17 mouse cellular contexts compared by ENCODE assay signal in the genomic region with DNA sequence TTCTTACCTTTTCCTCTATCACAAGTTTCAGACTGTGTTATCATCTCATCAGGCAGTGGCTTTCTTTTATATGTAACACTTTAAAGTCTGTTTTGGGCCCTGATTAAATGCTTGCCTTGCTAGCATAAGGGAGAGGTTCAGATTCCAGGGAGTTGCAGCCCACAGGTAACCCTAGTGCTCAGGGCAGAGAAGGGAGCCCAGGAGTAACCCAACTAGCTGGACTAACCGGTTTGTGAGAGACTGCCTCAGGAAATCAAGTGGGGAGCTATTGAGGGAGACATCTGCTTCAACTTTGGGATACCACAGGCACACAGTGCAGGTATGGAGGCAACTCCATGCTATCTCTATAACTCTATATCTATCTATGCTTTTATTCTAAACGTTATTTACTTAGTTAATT.
DNase-seq lines count a peak whose midpoint lies in the region; ATAC-seq lines count a peak whose summit lies in the region.
"Had no signal": no experiment of that assay in that cellular context is flagged by ENCODE, and none has a peak within 500 bp of the region (broad histone marks: within the 10 kb centered on the region; RNA-seq: fewer than 3 reads in every experiment).

No protein-coding gene starts in this region.

- H3K4me2 ChIP-seq in kidney, embryonic 15.5 days, result no peak overlapping the region
- H3K4me2 ChIP-seq in embryonic facial prominence, embryonic 14.5 days (ENCODE audit: low read depth, low read length), result no peak overlapping the region
- H3K4me2 ChIP-seq: forebrain, embryonic 12.5 days; heart, embryonic 13.5 days; hindbrain, embryonic 13.5 days; liver, embryonic 13.5 days; midbrain, embryonic 13.5 days had no signal

- 15% methylated on average over 2 of the region's 2 CpGs for WGBS in kidney, embryonic 15.5 days
- WGBS in embryonic facial prominence, embryonic 14.5 days, result 14% methylated on average over 2 of the region's 2 CpGs

- H3K27ac ChIP-seq in kidney, embryonic 15.5 days, result no peak overlapping the region
- H3K27ac ChIP-seq in embryonic facial prominence, embryonic 14.5 days (replicated peaks; ENCODE audit: low read depth, low read length), result no peak overlapping the region
- H3K27ac ChIP-seq: forebrain, embryonic 12.5 days; heart, embryonic 13.5 days; hindbrain, embryonic 13.5 days; liver, embryonic 13.5 days; midbrain, embryonic 13.5 days had no signal

- peaks cover 10% of the 10 kb centered on the region for H3K4me1 ChIP-seq in kidney, embryonic 15.5 days
- H3K4me1 ChIP-seq in embryonic facial prominence, embryonic 14.5 days (ENCODE audit: control insufficient read depth, insufficient read depth, low read length), result peaks cover 3% of the 10 kb centered on the region; the same call in 1 of the 2 replicates
- H3K4me1 ChIP-seq: hindbrain, embryonic 13.5 days; liver, embryonic 13.5 days; midbrain, embryonic 13.5 days had no signal

- no peaks in the 10 kb centered on the region; the same call in 1 of the 2 replicates for H3K27me3 ChIP-seq in kidney, embryonic 15.5 days
- no peaks in the 10 kb centered on the region for H3K27me3 ChIP-seq in embryonic facial prominence, embryonic 14.5 days (replicated peaks; ENCODE audit: control insufficient read depth, insufficient read depth, low read length)
- H3K27me3 ChIP-seq: hindbrain, embryonic 13.5 days had no signal

- no peak overlapping the region for H3K9ac ChIP-seq in kidney, embryonic 15.5 days
- H3K9ac ChIP-seq in embryonic facial prominence, embryonic 14.5 days (ENCODE audit: low read depth, low read length), result no peak overlapping the region
- H3K9ac ChIP-seq: forebrain, embryonic 12.5 days; heart, embryonic 13.5 days; hindbrain, embryonic 13.5 days; liver, embryonic 13.5 days; midbrain, embryonic 13.5 days had no signal

- no peak for ATAC-seq in kidney, embryonic 15.5 days (replicated peaks; ENCODE audit: low FRiP score)
- ATAC-seq in embryonic facial prominence, embryonic 14.5 days (ENCODE audit: low read depth), result peak; percentile 85; the same call in 1 of the 2 replicates
- ATAC-seq: midbrain, embryonic 13.5 days had no signal

- DNase-seq in kidney, postnatal 14 days, result peak; percentile 11
- DNase-seq in MN1 (ENCODE audit: low spot score) (peak; percentile 4), adipocyte (ENCODE audit: low spot score) (no peak)
- peak; percentile 80 for DNase-seq in embryonic facial prominence, embryonic 14.5 days (ENCODE audit: low spot score)
- peak; percentile 52 for DNase-seq in lung, postnatal 36 days
- no peak for DNase-seq in frontal cortex, adult 2 months (ENCODE audit: extremely low spot score in 1 of 2, low spot score in 1 of 2)
- DNase-seq: adrenal gland, adult 8-10 months; cerebellum, adult 9-11 months; heart, adult 18-20 months; kidney, postnatal 36 days; liver, embryonic 13.5 days had no signal

- H3K9me3 ChIP-seq in kidney, embryonic 15.5 days (replicated peaks), result no peaks in the 10 kb centered on the region
- no peaks in the 10 kb centered on the region for H3K9me3 ChIP-seq in embryonic facial prominence, embryonic 14.5 days (ENCODE audit: control insufficient read depth, low read length)
- H3K9me3 ChIP-seq: forebrain, embryonic 12.5 days; heart, embryonic 13.5 days; hindbrain, embryonic 13.5 days; liver, embryonic 13.5 days; midbrain, embryonic 13.5 days had no signal

- no peak overlapping the region for H3K4me3 ChIP-seq in kidney, embryonic 15.5 days (replicated peaks)
- H3K4me3 ChIP-seq in embryonic facial prominence, embryonic 14.5 days (ENCODE audit: low read depth, low read length), result no peak overlapping the region
- H3K4me3 ChIP-seq: forebrain, embryonic 12.5 days; heart, embryonic 13.5 days; hindbrain, embryonic 13.5 days; liver, embryonic 13.5 days; midbrain, embryonic 13.5 days; myocyte had no signal

- H3K36me3 ChIP-seq in kidney, embryonic 15.5 days, result no peaks in the 10 kb centered on the region
- H3K36me3 ChIP-seq in embryonic facial prominence, embryonic 14.5 days (ENCODE audit: control insufficient read depth, insufficient read depth, low read length), result no peaks in the 10 kb centered on the region
- H3K36me3 ChIP-seq: forebrain, embryonic 12.5 days; heart, embryonic 13.5 days; hindbrain, embryonic 13.5 days; liver, embryonic 13.5 days; midbrain, embryonic 13.5 days had no signal

Comparison
In these comparisons a context has a peak if more than half of its experiments do, and no peak if none do; other contexts are left out.
1. DNase-seq: peak in kidney, postnatal 14 days (single experiment), MN1 (single experiment), embryonic facial prominence, embryonic 14.5 days (single experiment) and lung, postnatal 36 days (single experiment); none in adipocyte (single experiment) and frontal cortex, adult 2 months (0 of 2).